Mouse (Mus musculus) heart, adult 2 months (tissue): ENCODE data around the gene Sema6c.

Source experiments
- CTCF ChIP-seq: fragments of 200-600 bp; IDR thresholded peaks from 2 replicates; pipeline ENCODE4 v1.8.1; 2022; ENCODE audit warnings: antibody characterized with exemption, mild to moderate bottlenecking, moderate library complexity
- POLR2A ChIP-seq: fragments of 200-500 bp; IDR thresholded peaks from 2 replicates; pipeline ENCODE4 v1.6.1; 2011; ENCODE audit warnings: mild to moderate bottlenecking, low read depth, low read length, control low read depth; ENCODE audit not compliant: insufficient read depth

GRCm38 (mm10) chr3:95200562-95200961 lies 40.3 kb downstream of the Sema6c start:
- TF ChIP-seq POLR2A (no peak), CTCF (no peak)
